Mouse (Mus musculus): ENCODE results near the gene Cybb. TPM values are rescaled to one million over a fixed set of nuclear protein-coding genes. Genes with fewer than 3 reads are reported as not detected.

The Cybb gene
- polyA plus RNA-seq, 1 experiment from 2014 or later = 2.1 TPM

- H3K36me3 ChIP-seq = no peaks in the 10 kb centered on the region
- no peak overlapping the region for H3K4me2 ChIP-seq
- no peak for ATAC-seq (ENCODE audit: extremely low read depth, insufficient number of reproducible peaks, low FRiP score, low TSS enrichment)
- no peaks in the 10 kb centered on the region for H3K27me3 ChIP-seq (replicated peaks)
- H3K4me1 ChIP-seq = no peaks in the 10 kb centered on the region
- no peak overlapping the region for H3K27ac ChIP-seq (replicated peaks)
- H3K9me3 ChIP-seq = no peaks in the 10 kb centered on the region
- no peak overlapping the region for H3K4me3 ChIP-seq
- no peak overlapping the region for H3K9ac ChIP-seq
Measured at GRCm38 (mm10) chrX:9461399-9461798, 26.2 kb downstream of the Cybb start.

GRCm38 (mm10) chrX:9460387-9460930 is 27.1 kb downstream of the Cybb start:
- Histone ChIP-seq H3K9me3 (no peaks in the 10 kb centered on the region), H3K9ac (no peak overlapping the region), H3K36me3 (no peaks in the 10 kb centered on the region), H3K27me3 (replicated peaks) (no peaks in the 10 kb centered on the region), H3K4me3 (no peak overlapping the region), H3K4me1 (no peaks in the 10 kb centered on the region), H3K4me2 (no peak overlapping the region), H3K27ac (replicated peaks) (no peak overlapping the region)
- ATAC-seq (ENCODE audit: extremely low read depth, insufficient number of reproducible peaks, low FRiP score, low TSS enrichment) = no peak
- 57% methylated on average over 4 of the region's 4 CpGs for WGBS

- Histone ChIP-seq H3K4me2 (no peak overlapping the region), H3K36me3 (no peaks in the 10 kb centered on the region), H3K9ac (no peak overlapping the region), H3K27me3 (replicated peaks) (no peaks in the 10 kb centered on the region), H3K27ac (replicated peaks) (no peak overlapping the region), H3K4me1 (no peaks in the 10 kb centered on the region), H3K4me3 (no peak overlapping the region), H3K9me3 (no peaks in the 10 kb centered on the region)
- WGBS = 92% methylated on average over 5 of the region's 5 CpGs
- ATAC-seq (ENCODE audit: extremely low read depth, insufficient number of reproducible peaks, low FRiP score, low TSS enrichment) = no peak
Measured at GRCm38 (mm10) chrX:9452375-9452774, 35.2 kb downstream of the Cybb start.

- Histone ChIP-seq H3K4me1 (no peaks in the 10 kb centered on the region), H3K9me3 (no peaks in the 10 kb centered on the region), H3K4me3 (no peak overlapping the region), H3K36me3 (no peaks in the 10 kb centered on the region), H3K9ac (no peak overlapping the region), H3K27me3 (replicated peaks) (no peaks in the 10 kb centered on the region), H3K4me2 (no peak overlapping the region), H3K27ac (replicated peaks) (no peak overlapping the region)
- no peak for ATAC-seq (ENCODE audit: extremely low read depth, insufficient number of reproducible peaks, low FRiP score, low TSS enrichment)
Measured at GRCm38 (mm10) chrX:9447284-9447683, 40.3 kb downstream of the Cybb start.

GRCm38 (mm10) chrX:9441102-9441501 is 46.5 kb downstream of the Cybb start:
- Histone ChIP-seq H3K27ac (replicated peaks) (no peak overlapping the region), H3K4me2 (no peak overlapping the region), H3K4me3 (no peak overlapping the region), H3K36me3 (no peaks in the 10 kb centered on the region), H3K9ac (no peak overlapping the region), H3K27me3 (replicated peaks) (no peaks in the 10 kb centered on the region), H3K9me3 (no peaks in the 10 kb centered on the region), H3K4me1 (no peaks in the 10 kb centered on the region)
- no peak for ATAC-seq (ENCODE audit: extremely low read depth, insufficient number of reproducible peaks, low FRiP score, low TSS enrichment)
- 46% methylated on average over 4 of the region's 4 CpGs for WGBS

GRCm38 (mm10) chrX:9440556-9440955 is 47.0 kb downstream of the Cybb start:
- WGBS = 74% methylated on average over 4 of the region's 4 CpGs
- no peak overlapping the region for H3K27ac ChIP-seq (replicated peaks)
- H3K9me3 ChIP-seq = no peaks in the 10 kb centered on the region
- H3K4me2 ChIP-seq = no peak overlapping the region
- ATAC-seq (ENCODE audit: extremely low read depth, insufficient number of reproducible peaks, low FRiP score, low TSS enrichment) = no peak
- H3K36me3 ChIP-seq = no peaks in the 10 kb centered on the region
- H3K9ac ChIP-seq = no peak overlapping the region
- H3K4me1 ChIP-seq = no peaks in the 10 kb centered on the region
- H3K27me3 ChIP-seq (replicated peaks) = no peaks in the 10 kb centered on the region
- H3K4me3 ChIP-seq = no peak overlapping the region

GRCm38 (mm10) chrX:9439257-9439656 is 48.3 kb downstream of the Cybb start:
- Histone ChIP-seq H3K36me3 (no peaks in the 10 kb centered on the region), H3K4me2 (no peak overlapping the region), H3K27ac (replicated peaks) (no peak overlapping the region), H3K4me3 (no peak overlapping the region), H3K9ac (no peak overlapping the region), H3K27me3 (replicated peaks) (no peaks in the 10 kb centered on the region), H3K9me3 (no peaks in the 10 kb centered on the region), H3K4me1 (no peaks in the 10 kb centered on the region)
- no peak for ATAC-seq (ENCODE audit: extremely low read depth, insufficient number of reproducible peaks, low FRiP score, low TSS enrichment)
- 73% methylated on average over 2 of the region's 2 CpGs for WGBS

- H3K4me1 ChIP-seq = no peaks in the 10 kb centered on the region
- 71% methylated on average over 5 of the region's 5 CpGs for WGBS
- no peak overlapping the region for H3K4me2 ChIP-seq
- no peaks in the 10 kb centered on the region for H3K9me3 ChIP-seq
- H3K4me3 ChIP-seq = no peak overlapping the region
- no peaks in the 10 kb centered on the region for H3K36me3 ChIP-seq
- no peak for ATAC-seq (ENCODE audit: extremely low read depth, insufficient number of reproducible peaks, low FRiP score, low TSS enrichment)
- H3K9ac ChIP-seq = no peak overlapping the region
- H3K27ac ChIP-seq (replicated peaks) = no peak overlapping the region
- H3K27me3 ChIP-seq (replicated peaks) = no peaks in the 10 kb centered on the region
Measured at GRCm38 (mm10) chrX:9413889-9414288, 73.7 kb downstream of the Cybb start.

Other genes starting within 250 kb of the Cybb start
- 0.47 TPM in 1 of 2 replicates, not detected in the other for gene Gm14862, start 230.9 kb downstream of the Cybb start, polyA plus RNA-seq (2015; fragmentation: Nextera tagmentation; extraction: Ambion mirVana)
- gene Xk, start 215.0 kb downstream of the Cybb start, polyA plus RNA-seq (2015; fragmentation: Nextera tagmentation; extraction: Ambion mirVana) = 3.4 and 3.7 TPM in 2 replicates
- gene H2al1m, start 204.0 kb downstream of the Cybb start, polyA plus RNA-seq (2015; fragmentation: Nextera tagmentation; extraction: Ambion mirVana) = 0.31 and 0.91 TPM in 2 replicates
- gene H2al1k, start 137.1 kb downstream of the Cybb start, polyA plus RNA-seq (2015; fragmentation: Nextera tagmentation; extraction: Ambion mirVana) = not detected in 2 replicates
- gene H2al1o, start 84.6 kb upstream of the Cybb start, polyA plus RNA-seq (2015; fragmentation: Nextera tagmentation; extraction: Ambion mirVana) = not detected in 2 replicates
- 61.2 and 64.6 TPM in 2 replicates for gene Dynlt3, start 175.2 kb upstream of the Cybb start, polyA plus RNA-seq (2015; fragmentation: Nextera tagmentation; extraction: Ambion mirVana)

Measured in heart, embryonic 13.5 days (tissue).